Mouse (Mus musculus): ENCODE measurements at regions not wholly inside any gene's neighbourhood (a gene's known extent, or its start where the extent isn't known, plus 50 kb on each side); places are given as distances from the start of the nearest gene placed in this dataset.

- Histone ChIP-seq H3K27ac (ENCODE audit: insufficient read depth, low read depth) (no peak overlapping the region), H3K9ac (ENCODE audit: insufficient read depth, low read depth) (no peak overlapping the region), H3K79me2 (replicated peaks; ENCODE audit: control insufficient read depth, extremely low read depth, insufficient read depth, poor library complexity, severe bottlenecking) (no peaks in the 10 kb centered on the region), H3K27me3 (replicated peaks) (no peaks in the 10 kb centered on the region), H3K4me2 (ENCODE audit: insufficient read depth, low read depth, poor library complexity, severe bottlenecking) (no peak overlapping the region), H3K36me3 (replicated peaks in 1 of 2; ENCODE audit: control insufficient read depth in 1 of 2, insufficient read depth in 1 of 2, low read length in 1 of 2) (no peaks in the 10 kb centered on the region), H3K4me3 (replicated peaks in 1 of 3; ENCODE audit: low read depth in 2 of 3, low read length in 2 of 3, poor library complexity in 1 of 3) (no peak overlapping the region), H3K4me1 (ENCODE audit: control insufficient read depth in 1 of 2, insufficient read depth in 2 of 2) (no peaks in the 10 kb centered on the region), H3K9me3 (replicated peaks; ENCODE audit: low read length) (no peaks in the 10 kb centered on the region)
- TF ChIP-seq UBTF (IDR thresholded peaks at IDR 0.05; ENCODE audit: low read depth, low read length) = no peak
- no peak for TF ChIP-seq KAT2A (IDR thresholded peaks at IDR 0.05; ENCODE audit: insufficient replicate concordance, low read length)
- TF ChIP-seq RAD21 (IDR thresholded peaks at IDR 0.05; ENCODE audit: low read depth, low read length) = no peak
- no peak for TF ChIP-seq IRF4 (IDR thresholded peaks at IDR 0.05; ENCODE audit: low read depth, low read length)
- no peak for TF ChIP-seq USF2 (conservative IDR thresholded peaks at IDR 0.05; ENCODE audit: low read depth, low read length)
- TF ChIP-seq MYC (IDR thresholded peaks at IDR 0.05; ENCODE audit: low read depth, low read length) = no peak
- TF ChIP-seq MAX (IDR thresholded peaks at IDR 0.05; ENCODE audit: low read length) = no peak
- TF ChIP-seq BHLHE40 (IDR thresholded peaks at IDR 0.05; ENCODE audit: low read depth, low read length) = no peak
- TF ChIP-seq MAFK (IDR thresholded peaks at IDR 0.05; ENCODE audit: insufficient replicate concordance, low read length) = no peak
- TF ChIP-seq ELF1 (IDR thresholded peaks at IDR 0.05; ENCODE audit: low read depth, low read length) = no peak
- TF ChIP-seq PAX5 (IDR thresholded peaks at IDR 0.05; ENCODE audit: low read length) = no peak
- no peak for DNase-seq (ENCODE audit: extremely low read depth)
- in situ Hi-C loops (cut with MboI; ENCODE audit: low pct_ligation_motif_present, low pct_unique_long_range_greater_than_20kb, low sequenced_read_pairs) = no loop called here
- dilution Hi-C loops (cut with MboI; ENCODE audit: extremely low pct_ligation_motif_present, extremely low pct_unique_long_range_greater_than_20kb, low sequenced_read_pairs) = no loop called here
Measured at GRCm38 (mm10) chr15:67840671-67841070, 1340.0 kb upstream of the Lrrc6 start.

GRCm38 (mm10) chr15:67825796-67826484, 1325.2 kb upstream of the Lrrc6 start:
- in situ Hi-C loops (cut with MboI; ENCODE audit: low pct_ligation_motif_present, low pct_unique_long_range_greater_than_20kb, low sequenced_read_pairs) (no loop called here), dilution Hi-C loops (cut with MboI; ENCODE audit: extremely low pct_ligation_motif_present, extremely low pct_unique_long_range_greater_than_20kb, low sequenced_read_pairs) (no loop called here)
- TF ChIP-seq RCOR1 (conservative IDR thresholded peaks at IDR 0.05; ENCODE audit: low read depth, low read length) (no peak), ZC3H11A (IDR thresholded peaks at IDR 0.05; ENCODE audit: low read depth, low read length) (no peak), CHD1 (IDR thresholded peaks at IDR 0.05; ENCODE audit: low read depth, low read length) (no peak), POLR2A (IDR thresholded peaks at IDR 0.05; ENCODE audit: low read depth, low read length) (no peak), PAX5 (IDR thresholded peaks at IDR 0.05; ENCODE audit: low read length) (no peak), ELF1 (IDR thresholded peaks at IDR 0.05; ENCODE audit: low read depth, low read length) (no peak), MXI1 (IDR thresholded peaks at IDR 0.05; ENCODE audit: low read depth, low read length) (no peak), MYC (IDR thresholded peaks at IDR 0.05; ENCODE audit: low read depth, low read length) (no peak), MAFK (IDR thresholded peaks at IDR 0.05; ENCODE audit: insufficient replicate concordance, low read length) (no peak), USF2 (conservative IDR thresholded peaks at IDR 0.05; ENCODE audit: low read depth, low read length) (no peak), MAX (IDR thresholded peaks at IDR 0.05; ENCODE audit: low read length) (no peak), UBTF (IDR thresholded peaks at IDR 0.05; ENCODE audit: low read depth, low read length) (no peak), MEF2A (IDR thresholded peaks at IDR 0.05; ENCODE audit: borderline replicate concordance, low read depth, low read length) (no peak), JUND (conservative IDR thresholded peaks at IDR 0.05; ENCODE audit: low read depth, low read length) (no peak), IRF4 (IDR thresholded peaks at IDR 0.05; ENCODE audit: low read depth, low read length) (no peak), RAD21 (IDR thresholded peaks at IDR 0.05; ENCODE audit: low read depth, low read length) (no peak), USF1 (IDR thresholded peaks at IDR 0.05; ENCODE audit: low read depth, low read length) (no peak)
- no peak for DNase-seq (ENCODE audit: extremely low read depth)
- H3K4me3 ChIP-seq (replicated peaks in 1 of 3; ENCODE audit: low read depth in 2 of 3, low read length in 2 of 3, poor library complexity in 1 of 3) = no peak overlapping the region
- H3K4me1 ChIP-seq (ENCODE audit: control insufficient read depth in 1 of 2, insufficient read depth in 2 of 2) = no peaks in the 10 kb centered on the region
- no peaks in the 10 kb centered on the region for H3K36me3 ChIP-seq (replicated peaks in 1 of 2; ENCODE audit: control insufficient read depth in 1 of 2, insufficient read depth in 1 of 2, low read length in 1 of 2)
- H3K9ac ChIP-seq (ENCODE audit: insufficient read depth, low read depth) = no peak overlapping the region
- H3K27me3 ChIP-seq (replicated peaks) = no peaks in the 10 kb centered on the region
- H3K4me2 ChIP-seq (ENCODE audit: insufficient read depth, low read depth, poor library complexity, severe bottlenecking) = no peak overlapping the region
- no peaks in the 10 kb centered on the region for H3K79me2 ChIP-seq (replicated peaks; ENCODE audit: control insufficient read depth, extremely low read depth, insufficient read depth, poor library complexity, severe bottlenecking)
- no peaks in the 10 kb centered on the region for H3K9me3 ChIP-seq (replicated peaks; ENCODE audit: low read length)
- no peak overlapping the region for H3K27ac ChIP-seq (ENCODE audit: insufficient read depth, low read depth)

Measured in CH12.LX (cell line).